Mouse (Mus musculus): ENCODE results near the gene Palm3. TPM values are rescaled to one million over a fixed set of nuclear protein-coding genes. Genes with fewer than 3 reads are reported as not detected.
A peak's percentile ranks its signal among the peaks of the same experiment; 100 is the strongest.

The Palm3 gene
- polyA plus RNA-seq, 1 experiment = 0.21 TPM

- DNase-seq (ENCODE audit: low spot score) = peak; percentile 96
Measured at GRCm38 (mm10) chr8:84066291-84066930, 45.1 kb downstream of the Palm3 start, which contains the start of gene Rfx1. Gene Rfx1, plus strand, starts transcription at chr8:84066834.

DNA sequence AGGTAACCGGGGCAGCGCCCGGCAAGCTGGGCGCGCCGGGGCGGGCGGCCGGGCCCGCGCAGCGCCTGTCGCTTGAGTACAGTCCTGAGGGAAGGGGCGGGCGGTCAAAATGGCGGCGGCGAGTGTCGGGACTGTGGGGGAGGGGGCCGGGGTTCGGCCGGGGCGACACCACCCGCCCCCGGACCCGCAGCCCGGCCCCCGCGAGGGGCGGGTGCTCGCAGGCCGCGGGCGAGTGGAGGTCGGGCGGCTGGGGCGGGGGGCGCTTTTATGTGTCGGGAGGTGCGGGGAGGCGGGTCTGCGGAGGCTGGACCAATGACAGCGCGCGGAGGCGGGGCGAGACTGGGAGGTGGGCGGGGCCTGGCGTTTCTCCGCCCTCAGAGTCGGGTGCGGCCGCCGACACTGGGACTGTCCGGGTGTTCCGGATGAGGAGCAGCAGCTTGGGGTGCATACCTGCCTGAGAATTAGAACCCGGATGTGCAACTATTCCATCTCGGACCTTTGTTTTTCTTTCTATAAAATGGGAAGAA is 45.8 kb downstream of the Palm3 start:
- DNase-seq (ENCODE audit: low spot score) = peak; percentile 98

DNA sequence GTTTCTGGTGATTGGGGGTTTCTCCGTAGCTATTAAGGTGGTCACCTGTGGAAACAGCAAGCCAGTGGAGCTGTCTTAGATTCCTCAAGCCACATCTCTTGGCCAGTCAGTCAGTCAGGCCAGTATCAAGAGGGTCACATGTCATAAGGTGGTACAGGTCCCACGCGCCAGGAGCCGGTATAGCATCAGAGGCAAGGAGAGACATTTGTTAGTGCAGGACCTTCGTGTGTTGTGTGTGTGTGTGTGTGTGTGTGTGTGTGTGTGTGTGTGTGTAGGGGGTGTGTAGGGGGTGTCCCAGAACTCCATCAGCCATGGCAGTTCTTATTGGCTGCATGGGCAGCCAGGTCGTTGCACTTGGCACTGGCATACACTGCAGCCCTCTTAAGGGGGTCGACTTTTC is 46.6 kb downstream of the Palm3 start:
- DNase-seq (ENCODE audit: low spot score) = no peak

DNA sequence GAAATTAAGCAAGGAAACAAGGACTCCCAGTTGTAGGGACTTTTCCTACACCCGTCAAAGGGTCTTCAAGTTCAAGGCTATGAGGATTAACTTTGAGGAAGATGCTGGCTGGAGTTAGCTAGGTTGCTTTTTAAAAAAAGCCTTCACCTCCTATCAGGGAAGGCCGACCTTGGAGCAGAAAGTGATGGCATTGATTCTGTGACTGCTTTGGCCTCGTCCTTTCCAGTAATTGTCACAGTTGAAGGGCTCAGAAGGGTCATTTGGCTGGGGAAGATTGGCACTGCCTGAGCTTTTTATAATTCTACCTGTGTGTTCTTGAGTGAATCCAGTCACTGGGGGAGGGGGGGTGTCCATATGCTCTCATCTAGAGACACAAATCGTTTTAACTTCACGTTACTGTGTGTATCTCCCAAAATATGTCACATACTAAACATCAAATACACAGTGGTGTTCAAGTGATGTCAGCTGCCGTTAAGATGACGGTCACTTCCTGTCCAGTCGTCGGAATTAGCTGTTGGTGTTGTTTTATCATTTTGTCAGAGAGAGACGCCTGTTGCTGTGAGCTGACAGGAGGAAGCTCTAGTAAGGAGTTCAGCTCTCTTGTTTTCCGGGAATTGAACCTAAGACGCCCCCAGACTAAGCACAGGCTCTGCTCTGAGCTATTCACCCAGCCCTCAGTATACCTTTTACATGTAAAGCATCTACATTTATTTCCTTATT is 47.2 kb downstream of the Palm3 start:
- DNase-seq (ENCODE audit: low spot score) = no peak

GRCm38 (mm10) chr8:84069169-84069568 is 47.9 kb downstream of the Palm3 start:
- no peak for DNase-seq (ENCODE audit: low spot score)

- no peak for DNase-seq (ENCODE audit: low spot score)
Measured at GRCm38 (mm10) chr8:84069750-84070149, 48.5 kb downstream of the Palm3 start.

DNA sequence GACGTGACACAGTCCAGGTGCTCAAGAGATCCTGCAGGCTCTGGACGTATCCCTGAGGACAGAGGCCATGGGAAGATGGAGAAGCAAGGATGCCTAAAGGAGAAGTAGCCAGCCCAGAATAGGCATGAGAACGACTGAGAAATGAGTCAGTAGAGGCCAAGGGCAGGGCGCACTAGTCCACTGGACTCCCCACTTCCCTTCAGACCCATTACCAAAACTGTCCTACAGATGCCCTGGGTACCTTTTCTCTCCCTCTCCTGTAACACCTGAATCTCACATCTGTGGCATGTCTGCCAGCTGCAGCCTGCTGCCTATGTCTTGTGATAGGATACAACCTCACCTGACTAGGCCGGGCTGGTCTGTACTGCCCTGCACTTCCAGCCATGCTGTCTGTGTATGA is 49.0 kb downstream of the Palm3 start:
- DNase-seq (ENCODE audit: low spot score) = no peak

- no peak for DNase-seq (ENCODE audit: low spot score)
Measured at GRCm38 (mm10) chr8:84070667-84071066, 49.4 kb downstream of the Palm3 start.

GRCm38 (mm10) chr8:84071921-84072320 is 50.6 kb downstream of the Palm3 start:
- no peak for DNase-seq (ENCODE audit: low spot score)

- no peak for DNase-seq (ENCODE audit: low spot score)
Measured at GRCm38 (mm10) chr8:84072321-84072720, 51.0 kb downstream of the Palm3 start.

DNA sequence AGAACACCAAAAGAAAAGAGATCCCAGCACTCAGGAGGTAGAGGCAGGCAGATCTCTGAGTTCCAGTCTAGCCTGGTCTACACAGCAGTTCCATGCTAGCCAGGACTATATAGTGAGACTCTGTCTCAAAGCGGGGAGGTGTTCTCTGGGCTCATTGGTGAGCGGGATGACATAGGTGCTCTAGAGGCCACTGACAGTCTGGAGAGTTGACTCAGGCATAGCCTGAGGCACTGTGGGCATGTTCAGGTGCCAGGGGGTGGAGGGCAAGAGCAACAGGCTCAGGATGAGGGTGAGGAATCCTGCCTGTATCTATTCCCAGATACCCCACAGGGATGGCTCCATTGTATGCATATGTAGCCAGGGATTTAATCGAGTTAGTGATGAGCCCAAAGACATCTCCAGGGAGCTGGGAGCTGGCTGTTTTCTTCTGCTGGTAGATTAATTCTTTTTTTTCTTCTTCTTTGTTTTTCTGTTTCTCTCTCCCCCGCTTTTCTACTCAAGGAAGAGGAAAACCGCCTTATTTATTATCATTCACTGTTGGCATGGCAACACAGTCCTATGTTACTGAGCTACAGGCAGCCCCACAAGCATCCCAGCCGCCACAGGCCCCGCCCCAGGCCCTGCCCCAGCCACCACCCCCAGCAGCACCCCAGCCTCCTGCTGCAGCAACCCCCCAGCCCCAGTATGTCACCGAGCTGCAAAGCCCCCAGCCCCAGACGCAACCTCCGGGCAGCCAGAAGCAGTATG is 52.1 kb downstream of the Palm3 start:
- DNase-seq (ENCODE audit: low spot score) = no peak

DNA sequence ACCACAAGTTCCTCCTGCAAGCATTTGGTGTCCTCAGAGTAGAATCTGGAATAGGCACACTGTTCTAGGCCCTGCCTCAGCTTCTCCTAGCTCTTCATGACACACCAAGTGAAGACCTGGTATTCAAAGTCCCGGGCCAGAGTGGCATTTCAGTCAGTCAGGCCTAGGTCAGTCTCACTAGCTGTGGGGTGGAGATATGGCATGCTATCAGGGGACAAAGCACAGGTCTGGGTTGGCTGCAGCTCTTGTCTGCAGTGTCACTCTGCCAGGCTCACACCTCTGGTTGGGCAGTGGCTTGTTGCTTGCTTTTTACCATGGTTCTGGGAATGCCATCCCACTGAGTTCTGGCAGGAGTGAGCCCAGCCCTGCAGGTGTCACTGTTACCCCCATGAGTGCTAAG is 55.1 kb downstream of the Palm3 start:
- no peak for DNase-seq (ENCODE audit: low spot score)

DNA sequence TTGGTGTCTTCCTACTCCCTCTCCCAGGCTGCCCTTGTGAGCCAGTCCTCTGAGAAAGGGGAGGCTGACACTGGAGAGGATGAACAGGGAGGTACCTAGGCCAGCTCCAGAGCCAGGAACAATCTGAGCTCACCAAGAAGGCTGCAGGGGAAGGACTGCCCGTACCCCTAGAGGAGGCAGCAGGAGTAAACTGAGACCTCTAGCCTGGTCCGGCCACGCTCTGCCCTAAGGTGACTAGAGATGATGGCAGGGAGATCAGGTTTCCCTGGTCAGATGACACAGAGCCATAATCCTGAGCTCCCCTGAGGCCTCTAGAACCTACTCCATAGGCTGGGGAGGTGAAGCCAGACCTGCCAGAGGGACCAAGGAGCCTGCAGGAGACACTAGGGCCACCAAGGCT is 55.6 kb downstream of the Palm3 start:
- DNase-seq (ENCODE audit: low spot score) = no peak

DNA sequence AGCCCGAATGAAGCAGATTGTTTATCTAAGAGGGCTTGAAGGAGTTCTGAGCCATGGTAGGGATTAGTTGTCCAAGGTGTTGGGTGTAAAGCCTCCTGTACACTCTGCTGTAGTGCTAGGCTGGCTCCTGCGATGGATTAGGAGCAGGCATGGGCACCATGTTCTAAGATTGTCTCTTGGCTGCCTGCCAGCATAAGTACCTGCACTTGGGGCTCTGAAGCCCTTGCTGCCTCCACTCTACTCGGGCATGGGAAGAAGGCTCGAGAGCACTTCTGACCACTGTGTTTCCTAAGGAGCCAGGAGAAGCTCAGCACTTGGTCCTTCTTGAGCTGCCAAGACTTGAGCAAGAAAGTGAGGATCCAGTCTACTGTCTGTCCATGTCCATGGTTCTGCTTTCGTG is 57.9 kb downstream of the Palm3 start:
- DNase-seq (ENCODE audit: low spot score) = no peak

Other genes starting within 250 kb of the Palm3 start
- 39.4 and 48.3 TPM in 2 replicates for gene Adgrl1, start 121.4 kb upstream of the Palm3 start, polyA plus RNA-seq (2012; rRNA removed)
- gene Gm10644, start 66.3 kb upstream of the Palm3 start, polyA plus RNA-seq (2012; rRNA removed) = 0.69 and 0.96 TPM in 2 replicates
- 2.3 and 3.1 TPM in 2 replicates for gene Asf1b, start 66.0 kb upstream of the Palm3 start, polyA plus RNA-seq (2012; rRNA removed)
- gene Prkaca, start 48.5 kb upstream of the Palm3 start, polyA plus RNA-seq (2012; rRNA removed) = 74.4 and 81.2 TPM in 2 replicates
- 34.5 and 36.0 TPM in 2 replicates for gene Samd1, start 23.8 kb upstream of the Palm3 start, polyA plus RNA-seq (2012; rRNA removed)
- gene 1700067K01Rik, start 20.0 kb upstream of the Palm3 start, polyA plus RNA-seq (2012; rRNA removed) = 0.18 and 0.19 TPM in 2 replicates
- gene 2210011C24Rik, start 9.3 kb upstream of the Palm3 start, polyA plus RNA-seq (2012; rRNA removed) = 0.14 and 0.15 TPM in 2 replicates
- 2.0 and 2.1 TPM in 2 replicates for gene Il27ra, start 21.1 kb downstream of the Palm3 start, polyA plus RNA-seq (2012; rRNA removed)
- 0.21 and 0.30 TPM in 2 replicates for gene Rln3, start 23.5 kb downstream of the Palm3 start, polyA plus RNA-seq (2012; rRNA removed)
- gene Gm10643, start 43.7 kb downstream of the Palm3 start, polyA plus RNA-seq (2012; rRNA removed) = 2.0 and 2.3 TPM in 2 replicates
- gene Rfx1, start 45.4 kb downstream of the Palm3 start, polyA plus RNA-seq (2012; rRNA removed) = 8.0 and 11.0 TPM in 2 replicates
- gene Dcaf15, start 83.3 kb downstream of the Palm3 start, polyA plus RNA-seq (2012; rRNA removed) = 20.4 and 26.6 TPM in 2 replicates
- 0.66 and 1.1 TPM in 2 replicates for gene Podnl1, start 104.5 kb downstream of the Palm3 start, polyA plus RNA-seq (2012; rRNA removed)
- 18.5 and 22.3 TPM in 2 replicates for gene Cc2d1a, start 126.5 kb downstream of the Palm3 start, polyA plus RNA-seq (2012; rRNA removed)
- 0.62 and 0.74 TPM in 2 replicates for gene 4930432K21Rik, start 126.6 kb downstream of the Palm3 start, polyA plus RNA-seq (2012; rRNA removed)
- 0.13 TPM in 1 of 2 replicates, not detected in the other for gene Nanos3, start 163.7 kb downstream of the Palm3 start, polyA plus RNA-seq (2012; rRNA removed)
- 8.6 and 9.2 TPM in 2 replicates for gene Zswim4, start 215.6 kb downstream of the Palm3 start, polyA plus RNA-seq (2012; rRNA removed)
- gene D8Ertd738e, start 228.2 kb downstream of the Palm3 start, polyA plus RNA-seq (2012; rRNA removed) = 183 and 196 TPM in 2 replicates
- gene Mri1, start 235.9 kb downstream of the Palm3 start, polyA plus RNA-seq (2012; rRNA removed) = 41.1 and 47.3 TPM in 2 replicates
- 33.1 and 35.3 TPM in 2 replicates for gene Ccdc130, start 248.9 kb downstream of the Palm3 start, polyA plus RNA-seq (2012; rRNA removed)